ENCODE assay signal across 8 mouse cellular contexts in the genomic region with DNA sequence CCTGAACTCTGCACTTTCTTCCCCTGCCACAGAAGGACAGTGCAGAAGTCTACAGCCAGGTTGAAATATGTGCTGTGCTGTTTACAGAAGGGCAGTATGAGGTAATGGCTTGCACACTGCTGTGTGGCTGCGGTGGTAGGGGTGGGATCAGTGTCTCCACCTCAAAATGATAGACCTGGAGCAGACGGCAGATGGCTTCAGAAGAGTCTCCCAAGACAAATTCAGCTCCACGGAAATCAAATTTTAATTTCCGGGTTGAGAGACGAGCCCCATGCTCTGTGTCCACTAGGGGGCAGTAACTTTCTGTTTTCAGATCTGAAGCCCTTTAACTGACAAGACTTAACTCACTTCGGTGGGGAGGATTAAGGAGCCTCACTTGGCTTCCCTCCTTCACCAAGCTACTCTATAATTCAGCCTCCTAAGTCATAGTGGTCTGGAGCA. TPM values are rescaled to one million over a fixed set of nuclear protein-coding genes. Genes with fewer than 3 reads are reported as not detected.
DNase-seq lines count a peak whose midpoint lies in the region; ATAC-seq lines count a peak whose summit lies in the region.

No protein-coding gene starts in this region.

- no peaks in the 10 kb centered on the region for H3K36me3 ChIP-seq in lung, embryonic 15.5 days
- no peaks in the 10 kb centered on the region for H3K36me3 ChIP-seq in neural tube, embryonic 14.5 days (ENCODE audit: control insufficient read depth, insufficient read depth, low read length)

- no peak overlapping the region for H3K9ac ChIP-seq in lung, embryonic 15.5 days
- no peak overlapping the region for H3K9ac ChIP-seq in neural tube, embryonic 14.5 days (replicated peaks; ENCODE audit: low read depth, low read length)

- no peaks in the 10 kb centered on the region for H3K9me3 ChIP-seq in lung, embryonic 15.5 days
- no peaks in the 10 kb centered on the region for H3K9me3 ChIP-seq in neural tube, embryonic 14.5 days (ENCODE audit: control insufficient read depth, low read length)

- H3K4me3 ChIP-seq in lung, embryonic 15.5 days, result no peak overlapping the region
- no peak overlapping the region for H3K4me3 ChIP-seq in neural tube, embryonic 14.5 days (ENCODE audit: low read depth, low read length)

- no peaks in the 10 kb centered on the region for H3K27me3 ChIP-seq in lung, embryonic 15.5 days
- no peaks in the 10 kb centered on the region for H3K27me3 ChIP-seq in neural tube, embryonic 14.5 days (ENCODE audit: control insufficient read depth, insufficient read depth, low read length)

- H3K27ac ChIP-seq in lung, embryonic 15.5 days, result no peak overlapping the region
- no peak overlapping the region for H3K27ac ChIP-seq in neural tube, embryonic 14.5 days (ENCODE audit: low read depth, low read length)

- 4% methylated on average over 6 of the region's 6 CpGs for WGBS in lung, embryonic 15.5 days
- WGBS in neural tube, embryonic 14.5 days, result 15% methylated on average over 6 of the region's 6 CpGs

- peak; percentile 46 for DNase-seq in ovary, postnatal 14 days (ENCODE audit: low spot score)
- no peak for DNase-seq in ovary, postnatal 36 days (ENCODE audit: low spot score)
- peak; percentile 26 for DNase-seq in brain, embryonic 18.5 days (ENCODE audit: low read depth, low spot score)
- peak; percentile 15 for DNase-seq in gastrocnemius, postnatal 25 days
- DNase-seq in kidney, adult 18-20 months, result peak; percentile 56
- no peak for DNase-seq in urinary bladder, postnatal 10 days (ENCODE audit: low spot score)

- ATAC-seq in lung, embryonic 15.5 days (ENCODE audit: borderline replicate concordance, extremely low read depth, low FRiP score, low TSS enrichment), result peak; percentile 64
- ATAC-seq in neural tube, embryonic 14.5 days (ENCODE audit: low read depth), result peak; percentile 66; the same call in 1 of the 2 replicates

- H3K4me1 ChIP-seq in lung, embryonic 15.5 days, result no peaks in the 10 kb centered on the region
- H3K4me1 ChIP-seq in neural tube, embryonic 14.5 days (ENCODE audit: control insufficient read depth, insufficient read depth, low read length), result no peaks in the 10 kb centered on the region

- peak overlapping the region; percentile 34 for H3K4me2 ChIP-seq in lung, embryonic 15.5 days
- peak overlapping the region; percentile 29; the same call in 1 of the 2 replicates for H3K4me2 ChIP-seq in neural tube, embryonic 14.5 days (ENCODE audit: low read depth, low read length)

RNA-seq across cellular contexts. Expression of gene Incenp, which starts 12.0 kb away (rescaled TPM):
- total RNA-seq in gastrocnemius, postnatal 25 days (2021), result 1 to 10 TPM; 4.5 to 4.7 TPM
- 131 and 132 TPM in 2 replicates for polyA plus RNA-seq in lung, embryonic 15.5 days (2015; fragmentation: Nextera tagmentation; extraction: Ambion mirVana)
- polyA plus RNA-seq in neural tube, embryonic 14.5 days (2014; fragmentation: Nextera tagmentation; extraction: Ambion mirVana), result 16.2 and 16.8 TPM in 2 replicates

Comparison
In these comparisons a context has a peak if more than half of its experiments do, and no peak if none do; other contexts are left out.
1. DNase-seq: peak in ovary, postnatal 14 days (single experiment), brain, embryonic 18.5 days (single experiment), gastrocnemius, postnatal 25 days (single experiment) and kidney, adult 18-20 months (single experiment); none in ovary, postnatal 36 days (single experiment) and urinary bladder, postnatal 10 days (single experiment).